Mouse (Mus musculus): Measurements from ENCODE around the gene Xrcc6. TPM values are rescaled to one million over a fixed set of nuclear protein-coding genes. Genes with fewer than 3 reads are reported as not detected.

Xrcc6 gene
- polyA plus RNA-seq, 2 experiments: 22.1 to 52.9 TPM

- H3K36me3 ChIP-seq (replicated peaks; ENCODE audit: control insufficient read depth, insufficient read depth, low read depth): peaks cover 15% of the 10 kb centered on the region
- peak within 1 kb of the TSS; percentile 80 for H3K27ac ChIP-seq
- H3K9me3 ChIP-seq (ENCODE audit: control insufficient read depth, low read length): no peaks in the 10 kb centered on the region
- under 1% methylated on average over 71 of the region's 74 CpGs for WGBS (ENCODE audit: insufficient replicate concordance)
- peak within 1 kb of the TSS; percentile 96 for H3K9ac ChIP-seq (replicated peaks)
- DNase-seq (ENCODE audit: low read depth in 3 of 3, low spot score in 3 of 3) (peak; percentile 71 to 77 (median 76)), ATAC-seq (ENCODE audit: insufficient read depth) (peak; percentile 85)
- peak within 1 kb of the TSS; percentile 97 for H3K4me2 ChIP-seq (ENCODE audit: low read depth)
- H3K4me3 ChIP-seq (ENCODE audit: insufficient read depth in 1 of 2, low read depth in 2 of 2, low read length in 2 of 2): peak within 1 kb of the TSS; percentile 100
- H3K4me1 ChIP-seq (replicated peaks; ENCODE audit: control insufficient read depth in 2 of 2, insufficient read depth in 2 of 2, low read length in 1 of 2): peaks cover 10 to 13% of the 10 kb centered on the region in 2 experiments
- no peak for TF ChIP-seq CTCF (IDR thresholded peaks at IDR 0.05; ENCODE audit: low read depth)
- TF ChIP-seq EP300 (IDR thresholded peaks at IDR 0.05; ENCODE audit: low read depth): no peak
- H3K27me3 ChIP-seq (ENCODE audit: control insufficient read depth, insufficient read depth, low read length): no peaks in the 10 kb centered on the region; the same call in 1 of the 2 replicates
These were observed 59.6 kb downstream of the Xrcc6 start, which contains the start of gene Snu13 for GRCm38 (mm10) chr15:82047080-82047883. Snu13 (minus strand) TSS chr15:82047598.

GRCm38 (mm10) chr15:82052544-82052943, 64.9 kb downstream of the Xrcc6 start:
- Histone ChIP-seq H3K27me3 (ENCODE audit: control insufficient read depth, insufficient read depth, low read length) (no peaks in the 10 kb centered on the region; the same call in 1 of the 2 replicates), H3K36me3 (replicated peaks; ENCODE audit: control insufficient read depth, insufficient read depth, low read depth) (no peaks in the 10 kb centered on the region), H3K4me1 (replicated peaks; ENCODE audit: control insufficient read depth in 2 of 2, insufficient read depth in 2 of 2, low read length in 1 of 2) (peaks cover 4 to 5% of the 10 kb centered on the region in 2 experiments; a peak in 3 of 4 replicates), H3K4me2 (ENCODE audit: low read depth) (no peak overlapping the region), H3K4me3 (ENCODE audit: insufficient read depth in 1 of 2, low read depth in 2 of 2, low read length in 2 of 2) (no peak overlapping the region), H3K9me3 (ENCODE audit: control insufficient read depth, low read length) (no peaks in the 10 kb centered on the region), H3K27ac (no peak overlapping the region), H3K9ac (replicated peaks) (no peak overlapping the region)
- DNase-seq (ENCODE audit: low read depth in 3 of 3, low spot score in 3 of 3) (no peak), ATAC-seq (ENCODE audit: insufficient read depth) (no peak)
- whole genome bisulfite sequencing (ENCODE audit: insufficient replicate concordance): 40% methylated on average over 5 of the region's 5 CpGs
- TF ChIP-seq CTCF (IDR thresholded peaks at IDR 0.05; ENCODE audit: low read depth) (no peak), EP300 (IDR thresholded peaks at IDR 0.05; ENCODE audit: low read depth) (no peak)

GRCm38 (mm10) chr15:82058719-82059201, 71.1 kb downstream of the Xrcc6 start, which contains the start of gene 4930407I10Rik:
4930407I10Rik (plus strand) TSS chr15:82059151.
- Histone ChIP-seq H3K4me1 (replicated peaks; ENCODE audit: control insufficient read depth in 2 of 2, insufficient read depth in 2 of 2, low read length in 1 of 2) (no peaks in the 10 kb centered on the region), H3K4me3 (ENCODE audit: insufficient read depth in 1 of 2, low read depth in 2 of 2, low read length in 2 of 2) (no peak within 1 kb of the TSS), H3K27me3 (ENCODE audit: control insufficient read depth, insufficient read depth, low read length) (no peaks in the 10 kb centered on the region), H3K9me3 (ENCODE audit: control insufficient read depth, low read length) (no peaks in the 10 kb centered on the region), H3K9ac (replicated peaks) (no peak within 1 kb of the TSS), H3K36me3 (replicated peaks; ENCODE audit: control insufficient read depth, insufficient read depth, low read depth) (no peaks in the 10 kb centered on the region), H3K27ac (no peak within 1 kb of the TSS), H3K4me2 (ENCODE audit: low read depth) (no peak within 1 kb of the TSS)
- no peak for ATAC-seq (ENCODE audit: insufficient read depth)
- TF ChIP-seq CTCF (IDR thresholded peaks at IDR 0.05; ENCODE audit: low read depth) (no peak), EP300 (IDR thresholded peaks at IDR 0.05; ENCODE audit: low read depth) (no peak)
- DNase-seq (ENCODE audit: low read depth in 3 of 3, low spot score in 3 of 3): no peak
- WGBS (ENCODE audit: insufficient replicate concordance): 44% methylated on average over 1 of the region's 1 CpGs

- 52% methylated on average over 14 of the region's 14 CpGs for WGBS (ENCODE audit: insufficient replicate concordance)
- H3K27me3 ChIP-seq (ENCODE audit: control insufficient read depth, insufficient read depth, low read length): peaks cover 9% of the 10 kb centered on the region
- no peak overlapping the region for H3K9ac ChIP-seq (replicated peaks)
- DNase-seq (ENCODE audit: low read depth in 3 of 3, low spot score in 3 of 3): no peak
- no peak overlapping the region for H3K27ac ChIP-seq
- H3K9me3 ChIP-seq (ENCODE audit: control insufficient read depth, low read length): no peaks in the 10 kb centered on the region
- no peaks in the 10 kb centered on the region for H3K36me3 ChIP-seq (replicated peaks; ENCODE audit: control insufficient read depth, insufficient read depth, low read depth)
- no peak overlapping the region for H3K4me2 ChIP-seq (ENCODE audit: low read depth)
- H3K4me1 ChIP-seq (replicated peaks; ENCODE audit: control insufficient read depth in 2 of 2, insufficient read depth in 2 of 2, low read length in 1 of 2): no peaks in the 10 kb centered on the region
- TF ChIP-seq EP300 (IDR thresholded peaks at IDR 0.05; ENCODE audit: low read depth): no peak
- no peak for TF ChIP-seq CTCF (IDR thresholded peaks at IDR 0.05; ENCODE audit: low read depth)
- ATAC-seq (ENCODE audit: insufficient read depth): no peak
- no peak overlapping the region for H3K4me3 ChIP-seq (ENCODE audit: insufficient read depth in 1 of 2, low read depth in 2 of 2, low read length in 2 of 2)
These were observed 76.3 kb downstream of the Xrcc6 start for GRCm38 (mm10) chr15:82063909-82064308.

GRCm38 (mm10) chr15:82065511-82065910, 77.9 kb downstream of the Xrcc6 start:
- Histone ChIP-seq H3K4me2 (ENCODE audit: low read depth) (no peak overlapping the region), H3K36me3 (replicated peaks; ENCODE audit: control insufficient read depth, insufficient read depth, low read depth) (no peaks in the 10 kb centered on the region), H3K4me1 (replicated peaks; ENCODE audit: control insufficient read depth in 2 of 2, insufficient read depth in 2 of 2, low read length in 1 of 2) (no peaks in the 10 kb centered on the region), H3K27ac (no peak overlapping the region), H3K9me3 (ENCODE audit: control insufficient read depth, low read length) (no peaks in the 10 kb centered on the region), H3K4me3 (ENCODE audit: insufficient read depth in 1 of 2, low read depth in 2 of 2, low read length in 2 of 2) (no peak overlapping the region), H3K9ac (replicated peaks) (no peak overlapping the region), H3K27me3 (ENCODE audit: control insufficient read depth, insufficient read depth, low read length) (peaks cover 23% of the 10 kb centered on the region)
- WGBS (ENCODE audit: insufficient replicate concordance): 20% methylated on average over 7 of the region's 7 CpGs
- no peak for TF ChIP-seq EP300 (IDR thresholded peaks at IDR 0.05; ENCODE audit: low read depth)
- peak; percentile 84 for TF ChIP-seq CTCF (IDR thresholded peaks at IDR 0.05; ENCODE audit: low read depth)
- DNase-seq (ENCODE audit: low read depth in 3 of 3, low spot score in 3 of 3) (peak; percentile 45 to 50 (median 46)), ATAC-seq (ENCODE audit: insufficient read depth) (no peak)

All from liver, embryonic 14.5 days (tissue).